Mouse (Mus musculus): ENCODE measurements around the gene Pex5l. TPM values are rescaled to one million over a fixed set of nuclear protein-coding genes. Genes with fewer than 3 reads are reported as not detected.

The Pex5l gene
- polyA plus RNA-seq, 1 experiment from 2014 or later: 1.7 TPM

GRCm38 (mm10) chr3:32987806-32988205, 155.2 kb downstream of the Pex5l start:
- Histone ChIP-seq H3K4me1 (no peaks in the 10 kb centered on the region), H3K4me2 (replicated peaks) (no peak overlapping the region), H3K27me3 (no peaks in the 10 kb centered on the region), H3K9me3 (no peaks in the 10 kb centered on the region), H3K27ac (replicated peaks) (no peak overlapping the region), H3K36me3 (no peaks in the 10 kb centered on the region), H3K4me3 (no peak overlapping the region), H3K9ac (replicated peaks) (no peak overlapping the region)
- no peak for ATAC-seq (replicated peaks)
- WGBS: 88% methylated on average over 5 of the region's 5 CpGs

- no peak overlapping the region for H3K9ac ChIP-seq (replicated peaks)
- no peaks in the 10 kb centered on the region for H3K9me3 ChIP-seq
- H3K4me3 ChIP-seq: no peak overlapping the region
- no peaks in the 10 kb centered on the region for H3K27me3 ChIP-seq
- ATAC-seq (replicated peaks): no peak
- H3K4me2 ChIP-seq (replicated peaks): no peak overlapping the region
- no peaks in the 10 kb centered on the region for H3K36me3 ChIP-seq
- 65% methylated on average over 3 of the region's 3 CpGs for WGBS
- no peaks in the 10 kb centered on the region for H3K4me1 ChIP-seq
- no peak overlapping the region for H3K27ac ChIP-seq (replicated peaks)
These were observed 157.9 kb downstream of the Pex5l start for GRCm38 (mm10) chr3:32985141-32985540.

GRCm38 (mm10) chr3:32979981-32980380, 163.1 kb downstream of the Pex5l start:
- ATAC-seq (replicated peaks): no peak
- WGBS: 76% methylated on average over 4 of the region's 4 CpGs

GRCm38 (mm10) chr3:32979238-32979637, 163.8 kb downstream of the Pex5l start:
- H3K4me2 ChIP-seq (replicated peaks): no peak overlapping the region
- no peaks in the 10 kb centered on the region for H3K9me3 ChIP-seq
- H3K27me3 ChIP-seq: no peaks in the 10 kb centered on the region
- 0 out of 2 replicates have a peak, but pooled peaks cover 5% of the 10 kb centered on the region for H3K4me1 ChIP-seq
- H3K4me3 ChIP-seq: no peak overlapping the region
- H3K36me3 ChIP-seq: no peaks in the 10 kb centered on the region
- 15% methylated on average over 6 of the region's 6 CpGs for WGBS
- H3K27ac ChIP-seq (replicated peaks): no peak overlapping the region
- H3K9ac ChIP-seq (replicated peaks): no peak overlapping the region
- no peak for ATAC-seq (replicated peaks)

More at GRCm38 (mm10) chr3:32979981-32980380, 163.1 kb downstream of the Pex5l start:
- no peak overlapping the region for H3K4me2 ChIP-seq (replicated peaks)
- no peak overlapping the region for H3K27ac ChIP-seq (replicated peaks)
- H3K4me1 ChIP-seq: 0 out of 2 replicates have a peak, but pooled peaks cover 5% of the 10 kb centered on the region
- no peaks in the 10 kb centered on the region for H3K27me3 ChIP-seq
- H3K4me3 ChIP-seq: no peak overlapping the region
- no peaks in the 10 kb centered on the region for H3K9me3 ChIP-seq
- no peaks in the 10 kb centered on the region for H3K36me3 ChIP-seq
- no peak overlapping the region for H3K9ac ChIP-seq (replicated peaks)

- WGBS: 97% methylated on average over 1 of the region's 1 CpGs
- Histone ChIP-seq H3K27me3 (no peaks in the 10 kb centered on the region), H3K4me3 (no peak overlapping the region), H3K27ac (replicated peaks) (no peak overlapping the region), H3K9ac (replicated peaks) (no peak overlapping the region), H3K36me3 (no peaks in the 10 kb centered on the region), H3K4me1 (peaks cover 7% of the 10 kb centered on the region; the same call in 1 of the 2 replicates), H3K4me2 (replicated peaks) (no peak overlapping the region), H3K9me3 (no peaks in the 10 kb centered on the region)
- no peak for ATAC-seq (replicated peaks)
These were observed 172.8 kb downstream of the Pex5l start for GRCm38 (mm10) chr3:32970257-32970656.

- Histone ChIP-seq H3K4me2 (replicated peaks) (no peak overlapping the region), H3K4me3 (no peak overlapping the region), H3K27me3 (no peaks in the 10 kb centered on the region), H3K36me3 (no peaks in the 10 kb centered on the region), H3K27ac (replicated peaks) (peak overlapping the region; percentile 18; the same call in 1 of the 2 replicates), H3K9me3 (no peaks in the 10 kb centered on the region), H3K9ac (replicated peaks) (no peak overlapping the region), H3K4me1 (peaks cover 7% of the 10 kb centered on the region; the same call in 1 of the 2 replicates)
- 89% methylated on average over 1 of the region's 1 CpGs for WGBS
- peak; percentile 70 for ATAC-seq (replicated peaks)
These were observed 174.2 kb downstream of the Pex5l start for GRCm38 (mm10) chr3:32968671-32969425.

GRCm38 (mm10) chr3:32965528-32965927, 177.5 kb downstream of the Pex5l start:
- H3K36me3 ChIP-seq: no peaks in the 10 kb centered on the region
- WGBS: 0% methylated on average over 2 of the region's 2 CpGs
- no peak overlapping the region for H3K4me2 ChIP-seq (replicated peaks)
- H3K4me1 ChIP-seq: peaks cover 7% of the 10 kb centered on the region; the same call in 1 of the 2 replicates
- ATAC-seq (replicated peaks): no peak
- no peaks in the 10 kb centered on the region for H3K9me3 ChIP-seq
- no peak overlapping the region for H3K4me3 ChIP-seq
- H3K9ac ChIP-seq (replicated peaks): no peak overlapping the region
- H3K27ac ChIP-seq (replicated peaks): no peak overlapping the region
- H3K27me3 ChIP-seq: no peaks in the 10 kb centered on the region

GRCm38 (mm10) chr3:32961494-32961893, 181.6 kb downstream of the Pex5l start:
- no peak overlapping the region for H3K4me2 ChIP-seq (replicated peaks)
- H3K36me3 ChIP-seq: no peaks in the 10 kb centered on the region
- H3K9ac ChIP-seq (replicated peaks): no peak overlapping the region
- H3K27me3 ChIP-seq: no peaks in the 10 kb centered on the region
- no peak overlapping the region for H3K27ac ChIP-seq (replicated peaks)
- ATAC-seq (replicated peaks): no peak
- WGBS: 49% methylated on average over 3 of the region's 3 CpGs
- H3K4me3 ChIP-seq: no peak overlapping the region
- H3K4me1 ChIP-seq: no peaks in the 10 kb centered on the region
- H3K9me3 ChIP-seq: no peaks in the 10 kb centered on the region

- H3K4me3 ChIP-seq: no peak overlapping the region
- H3K27me3 ChIP-seq: no peaks in the 10 kb centered on the region
- H3K4me1 ChIP-seq: no peaks in the 10 kb centered on the region
- no peaks in the 10 kb centered on the region for H3K9me3 ChIP-seq
- ATAC-seq (replicated peaks): no peak
- H3K4me2 ChIP-seq (replicated peaks): no peak overlapping the region
- no peak overlapping the region for H3K9ac ChIP-seq (replicated peaks)
- H3K27ac ChIP-seq (replicated peaks): no peak overlapping the region
- 4% methylated on average over 1 of the region's 1 CpGs for WGBS
- no peaks in the 10 kb centered on the region for H3K36me3 ChIP-seq
These were observed 191.7 kb downstream of the Pex5l start for GRCm38 (mm10) chr3:32951382-32951781.

- no peak overlapping the region for H3K27ac ChIP-seq (replicated peaks)
- no peaks in the 10 kb centered on the region for H3K36me3 ChIP-seq
- no peaks in the 10 kb centered on the region for H3K27me3 ChIP-seq
- H3K9ac ChIP-seq (replicated peaks): no peak overlapping the region
- no peak for ATAC-seq (replicated peaks)
- H3K9me3 ChIP-seq: no peaks in the 10 kb centered on the region
- 93% methylated on average over 5 of the region's 5 CpGs for WGBS
- H3K4me1 ChIP-seq: no peaks in the 10 kb centered on the region
- no peak overlapping the region for H3K4me2 ChIP-seq (replicated peaks)
- H3K4me3 ChIP-seq: no peak overlapping the region
These were observed 195.6 kb downstream of the Pex5l start for GRCm38 (mm10) chr3:32947486-32947885.

GRCm38 (mm10) chr3:32939802-32940501, 203.1 kb downstream of the Pex5l start:
- Histone ChIP-seq H3K4me2 (replicated peaks) (no peak overlapping the region), H3K4me1 (no peaks in the 10 kb centered on the region), H3K4me3 (no peak overlapping the region), H3K36me3 (no peaks in the 10 kb centered on the region), H3K9me3 (no peaks in the 10 kb centered on the region), H3K27me3 (no peaks in the 10 kb centered on the region), H3K27ac (replicated peaks) (no peak overlapping the region), H3K9ac (replicated peaks) (no peak overlapping the region)
- no peak for ATAC-seq (replicated peaks)
- 83% methylated on average over 8 of the region's 8 CpGs for WGBS

- Histone ChIP-seq H3K36me3 (peaks cover 21% of the 10 kb centered on the region), H3K4me1 (no peaks in the 10 kb centered on the region), H3K27me3 (no peaks in the 10 kb centered on the region), H3K9ac (replicated peaks) (no peak overlapping the region), H3K4me2 (replicated peaks) (no peak overlapping the region), H3K4me3 (no peak overlapping the region), H3K9me3 (peaks cover 3% of the 10 kb centered on the region; the same call in 1 of the 2 replicates), H3K27ac (replicated peaks) (0 out of 2 replicates have a peak overlapping the region, but pooled peaks have one; percentile 27)
- ATAC-seq (replicated peaks): peak; percentile 90
- WGBS: 36% methylated on average over 6 of the region's 6 CpGs
These were observed 218.9 kb downstream of the Pex5l start for GRCm38 (mm10) chr3:32924168-32924567.
